Mouse (Mus musculus): ENCODE measurements around the gene Ifitm1.

Gene Ifitm1

GRCm38 (mm10) chr7:140966921-140967320 is at the start of gene Ifitm1:
TSS of gene Ifitm1 (plus strand) at chr7:140967221.
- no peak for DNase-seq

DNA sequence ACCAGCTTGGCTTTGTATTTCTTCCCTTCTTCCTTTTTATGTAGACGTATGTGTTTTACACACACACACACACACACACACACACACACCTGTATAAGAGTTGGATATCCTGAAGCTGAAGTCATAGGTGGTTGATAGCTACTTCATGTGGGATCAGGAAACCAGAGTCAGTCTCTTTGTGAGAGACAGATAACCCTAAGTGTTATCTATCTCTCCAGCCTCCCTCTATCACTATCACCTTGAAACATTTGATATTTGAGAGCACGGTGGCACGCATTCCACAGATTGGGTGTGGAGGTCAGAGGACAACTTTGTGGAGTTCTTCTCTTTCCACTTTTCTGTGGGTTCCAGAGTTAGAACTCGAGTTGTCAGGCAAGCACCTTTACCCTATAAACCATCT is 47.1 kb upstream of the Ifitm1 start:
- no peak for DNase-seq

DNA sequence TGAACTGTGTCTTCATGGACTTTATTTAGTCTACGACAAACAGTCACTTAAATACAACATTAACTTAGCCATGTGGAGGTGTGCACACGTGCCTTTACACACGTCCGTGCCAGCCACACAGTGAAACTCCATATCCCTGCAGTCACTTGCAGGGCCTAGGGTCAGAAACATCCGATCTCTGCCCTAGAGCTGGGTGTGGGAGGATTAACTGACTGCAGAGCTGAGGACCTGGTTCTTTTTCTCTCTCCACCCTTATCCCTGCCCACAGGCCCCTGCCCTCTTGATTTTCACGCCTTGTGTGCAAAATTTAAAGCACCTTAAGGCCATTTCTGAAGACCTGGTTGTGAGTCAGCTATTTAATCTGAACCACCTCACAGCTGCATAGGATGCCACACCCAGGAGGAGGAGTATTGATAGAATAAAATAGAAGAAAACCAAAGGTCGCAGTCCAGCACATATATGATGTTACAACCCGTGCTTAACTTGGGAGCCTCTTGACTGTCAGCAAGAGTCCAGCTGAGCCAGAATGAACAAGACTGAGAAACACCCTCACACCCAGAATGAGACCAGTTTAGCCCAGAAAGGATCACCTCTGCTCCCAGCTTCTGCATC is 46.5 kb upstream of the Ifitm1 start, which contains the start of gene Nlrp6:
Gene Nlrp6, plus strand, starts transcription at position 485 of the 612 bp plus-strand sequence.
- no peak for DNase-seq

DNA sequence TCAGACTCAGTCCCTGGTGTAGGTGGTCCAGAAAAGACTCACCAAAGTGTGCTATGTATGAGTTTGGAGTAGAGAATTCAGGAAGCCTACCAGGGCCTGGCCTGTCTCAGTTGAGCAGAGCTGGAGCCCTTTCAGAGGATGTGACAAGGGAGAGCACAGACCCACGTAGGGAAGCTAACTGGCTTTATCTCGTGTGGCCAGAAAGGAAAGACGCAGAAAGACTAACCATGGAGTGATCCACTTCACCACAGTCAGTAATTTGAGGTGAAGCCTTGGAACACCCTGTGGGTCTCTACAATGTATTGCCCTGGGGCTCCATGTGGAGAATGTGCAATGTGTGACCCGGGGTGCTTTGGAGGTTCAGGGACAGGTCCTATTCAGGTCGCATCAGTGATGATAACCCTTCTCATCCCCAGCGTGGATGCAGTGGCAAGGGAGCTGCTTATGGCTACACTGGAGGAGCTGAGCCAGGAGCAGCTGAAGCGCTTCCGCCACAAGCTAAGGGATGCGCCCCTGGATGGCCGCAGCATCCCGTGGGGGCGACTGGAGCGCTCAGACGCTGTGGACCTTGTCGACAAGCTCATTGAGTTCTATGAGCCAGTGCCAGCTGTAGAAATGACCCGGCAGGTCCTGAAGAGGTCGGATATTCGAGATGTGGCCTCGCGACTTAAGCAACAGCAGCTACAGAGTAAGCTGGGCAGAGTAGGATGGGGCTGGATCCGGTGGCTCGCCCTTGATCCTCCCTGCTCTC is 45.6 kb upstream of the Ifitm1 start:
- DNase-seq, result no peak

DNA sequence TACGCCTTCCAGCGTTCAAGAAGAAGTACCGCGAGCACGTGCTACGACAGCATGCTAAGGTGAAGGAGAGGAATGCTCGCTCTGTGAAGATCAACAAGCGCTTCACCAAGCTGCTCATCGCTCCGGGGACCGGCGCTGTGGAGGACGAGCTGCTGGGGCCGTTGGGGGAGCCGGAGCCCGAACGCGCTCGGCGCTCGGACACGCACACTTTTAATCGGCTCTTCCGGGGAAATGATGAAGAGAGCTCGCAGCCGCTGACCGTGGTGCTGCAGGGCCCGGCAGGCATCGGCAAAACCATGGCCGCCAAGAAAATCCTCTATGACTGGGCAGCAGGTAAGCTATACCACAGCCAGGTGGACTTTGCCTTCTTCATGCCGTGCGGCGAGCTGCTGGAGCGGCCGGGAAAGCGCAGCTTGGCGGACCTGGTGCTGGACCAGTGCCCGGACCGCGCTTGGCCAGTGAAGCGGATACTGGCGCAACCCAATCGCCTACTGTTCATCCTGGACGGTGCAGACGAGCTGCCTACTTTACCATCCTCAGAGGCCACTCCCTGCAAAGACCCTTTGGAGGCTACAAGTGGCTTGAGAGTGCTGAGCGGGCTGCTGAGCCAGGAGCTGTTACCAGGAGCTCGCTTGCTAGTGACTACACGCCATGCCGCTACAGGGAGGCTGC is 44.5 kb upstream of the Ifitm1 start:
- DNase-seq, result peak; percentile 32

DNA sequence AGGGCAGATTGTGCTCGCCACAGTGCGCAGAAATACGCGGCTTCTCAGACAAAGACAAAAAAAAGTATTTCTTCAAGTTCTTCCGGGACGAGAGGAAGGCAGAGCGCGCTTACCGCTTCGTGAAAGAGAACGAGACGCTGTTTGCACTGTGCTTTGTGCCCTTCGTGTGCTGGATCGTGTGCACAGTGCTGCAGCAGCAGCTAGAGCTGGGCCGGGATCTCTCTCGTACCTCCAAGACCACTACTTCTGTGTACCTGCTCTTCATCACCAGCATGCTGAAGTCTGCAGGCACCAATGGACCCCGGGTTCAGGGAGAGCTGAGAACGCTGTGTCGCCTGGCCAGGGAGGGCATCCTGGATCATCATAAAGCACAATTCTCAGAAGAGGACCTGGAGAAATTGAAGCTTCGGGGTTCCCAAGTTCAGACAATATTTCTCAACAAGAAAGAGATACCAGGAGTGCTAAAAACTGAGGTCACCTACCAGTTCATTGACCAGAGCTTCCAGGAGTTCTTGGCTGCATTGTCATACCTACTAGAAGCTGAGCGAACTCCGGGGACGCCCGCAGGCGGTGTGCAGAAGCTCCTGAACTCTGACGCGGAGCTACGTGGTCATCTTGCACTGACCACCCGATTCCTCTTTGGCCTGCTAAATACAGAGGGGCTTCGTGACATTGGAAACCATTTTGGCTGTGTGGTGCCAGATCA is 43.8 kb upstream of the Ifitm1 start:
- no peak for DNase-seq

GRCm38 (mm10) chr7:140927181-140927580 is 39.8 kb upstream of the Ifitm1 start:
- no peak for DNase-seq

GRCm38 (mm10) chr7:140938436-140938835 is 28.6 kb upstream of the Ifitm1 start:
- DNase-seq, result no peak

DNA sequence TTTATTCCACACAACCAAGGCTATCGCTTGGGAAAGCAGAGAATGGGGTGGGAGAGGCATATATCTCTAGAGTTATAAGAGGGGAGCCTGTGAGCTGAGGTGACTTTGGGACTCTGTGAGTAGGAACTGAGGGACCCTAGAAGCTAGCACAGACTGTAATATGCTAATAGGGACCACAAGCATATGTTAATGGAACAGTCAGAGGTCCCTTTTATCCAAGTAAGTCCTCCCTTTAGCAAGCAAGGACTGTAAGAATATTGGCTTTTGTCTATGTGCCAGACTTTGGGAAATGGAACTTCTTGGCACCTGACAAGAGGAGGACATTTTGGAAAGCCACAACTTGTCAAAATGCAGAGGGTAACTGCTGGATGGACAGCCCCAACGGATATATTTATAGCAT is 28.1 kb upstream of the Ifitm1 start:
- no peak for DNase-seq

DNA sequence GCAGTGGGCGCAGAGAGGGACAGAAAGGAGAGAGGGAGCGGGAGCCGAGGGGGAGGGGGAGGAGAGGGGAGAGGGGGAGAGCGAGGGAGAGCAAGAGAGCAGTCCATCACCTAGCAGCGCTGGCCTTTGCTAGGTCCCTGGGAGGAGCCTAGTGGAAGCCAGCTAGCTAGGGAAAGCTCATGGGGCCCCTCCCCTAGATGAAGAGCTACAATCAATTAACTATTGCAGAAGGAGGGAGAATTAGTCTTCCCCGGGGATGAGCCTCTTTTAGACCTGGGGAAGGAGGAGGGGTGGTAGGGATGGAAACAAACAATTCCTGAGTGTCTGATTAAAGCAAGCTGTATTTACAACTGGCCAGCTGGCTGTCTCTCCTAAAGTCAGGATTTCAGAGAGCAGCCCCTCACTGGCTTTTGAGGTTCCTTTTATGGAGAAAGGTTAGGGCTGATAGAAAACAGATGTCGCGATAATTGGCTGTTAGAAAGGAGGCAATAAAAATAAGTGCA is 27.3 kb upstream of the Ifitm1 start:
- DNase-seq, result peak; percentile 71

- peak; percentile 94 for DNase-seq
These were observed 25.6 kb upstream of the Ifitm1 start, which contains the start of gene Pgghg for GRCm38 (mm10) chr7:140941222-140942051. TSS of gene Pgghg (plus strand) at chr7:140941391.

DNA sequence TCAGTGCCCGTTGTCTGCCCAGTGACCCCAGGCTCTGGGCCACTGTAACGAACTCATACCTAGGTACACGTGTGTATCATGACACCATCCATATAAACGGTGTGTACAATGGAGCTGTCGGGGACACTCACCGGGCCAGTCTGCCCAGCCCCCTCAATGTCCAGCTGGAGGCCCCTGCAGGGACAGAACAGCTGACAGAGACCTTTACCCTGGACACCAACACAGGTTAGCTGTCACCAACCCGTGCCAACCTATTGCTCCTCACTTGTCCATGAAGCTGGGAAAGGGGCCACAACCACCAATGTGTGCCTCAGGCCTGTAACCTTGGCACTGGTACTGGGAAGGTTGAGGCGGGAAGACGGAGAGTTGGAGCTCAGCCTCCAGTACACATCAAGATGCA is 24.7 kb upstream of the Ifitm1 start:
- DNase-seq, result no peak

DNA sequence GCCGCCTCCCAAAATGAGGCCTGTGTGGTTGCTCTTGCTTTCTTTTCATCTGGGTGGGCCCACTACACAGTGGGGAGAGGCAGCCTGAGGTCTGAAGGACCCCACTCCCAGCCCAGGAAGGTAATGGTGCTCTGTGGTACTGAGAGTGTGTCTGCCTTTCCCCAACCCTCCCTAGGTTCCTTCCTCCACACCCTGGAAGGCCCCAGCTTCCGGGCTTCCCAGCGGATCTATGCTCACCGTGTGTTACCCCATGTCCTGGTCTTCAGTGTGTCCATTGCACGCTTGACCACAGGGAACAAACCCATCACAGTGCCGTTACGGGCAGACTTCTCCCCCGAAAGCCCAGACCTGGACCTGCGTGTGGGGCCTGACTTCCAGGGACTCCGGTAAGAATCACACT is 24.2 kb upstream of the Ifitm1 start:
- DNase-seq, result no peak

GRCm38 (mm10) chr7:140943356-140943755 is 23.7 kb upstream of the Ifitm1 start:
- DNase-seq, result no peak

DNA sequence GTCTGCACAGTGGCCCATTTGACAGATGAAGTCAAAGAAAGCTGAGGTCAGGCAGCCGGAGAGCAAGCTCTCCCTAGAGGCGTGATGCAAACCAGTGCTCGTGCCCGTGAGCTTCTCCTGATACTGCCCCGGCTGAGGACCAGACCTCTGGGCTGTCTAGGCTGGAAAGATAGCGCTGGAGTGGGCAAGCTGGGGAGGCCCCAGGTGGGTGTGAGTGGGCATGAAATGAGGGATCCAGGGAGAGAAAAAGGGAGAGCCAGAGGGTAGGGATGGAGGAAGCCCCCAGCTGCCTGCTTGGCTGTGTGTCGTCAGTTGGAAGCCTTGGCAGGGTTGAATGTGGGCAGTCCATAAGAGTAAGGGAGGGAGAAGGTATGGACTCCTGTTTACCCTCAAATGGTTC is 22.8 kb upstream of the Ifitm1 start:
- no peak for DNase-seq

GRCm38 (mm10) chr7:140945247-140945646 is 21.8 kb upstream of the Ifitm1 start:
- no peak for DNase-seq

DNA sequence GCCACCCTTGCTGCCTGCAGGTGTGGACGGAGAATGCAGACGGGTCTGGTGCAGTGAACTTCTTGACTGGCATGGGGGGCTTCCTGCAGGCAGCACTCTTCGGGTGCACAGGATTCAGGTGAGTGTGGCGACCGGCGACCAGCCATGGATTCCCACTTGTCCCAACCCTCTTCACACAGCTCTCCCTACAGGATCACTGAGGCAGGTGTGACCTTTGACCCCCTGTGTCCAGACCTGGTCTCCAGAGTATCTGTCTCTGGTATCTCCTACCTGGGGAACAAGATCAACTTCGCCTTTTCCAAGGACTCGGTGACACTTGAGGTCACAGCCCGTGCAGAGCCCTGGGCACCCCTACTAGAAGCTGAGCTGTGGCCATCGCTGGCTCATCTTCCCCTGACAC is 20.7 kb upstream of the Ifitm1 start:
- DNase-seq, result no peak

DNA sequence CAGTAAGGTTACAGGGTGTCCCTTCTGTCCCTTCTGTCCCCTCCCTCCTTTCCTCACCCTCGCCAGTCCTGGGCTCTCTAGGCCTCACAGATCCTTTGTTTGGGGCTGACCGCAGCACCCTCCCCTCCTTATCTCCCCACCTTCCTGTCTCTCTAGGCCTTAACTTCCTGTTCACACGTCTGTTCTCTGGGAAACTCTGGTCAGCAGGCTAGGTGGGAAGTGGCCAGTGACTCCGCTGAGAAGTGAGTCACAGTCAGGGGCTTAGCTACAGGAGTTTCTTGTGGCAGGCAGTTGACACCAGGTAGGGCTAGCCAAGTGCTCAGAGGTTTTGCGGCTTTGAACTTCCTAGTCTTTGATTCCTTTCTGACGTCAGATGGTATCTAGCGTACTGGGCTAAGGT is 20.0 kb upstream of the Ifitm1 start:
- peak; percentile 56 for DNase-seq

- no peak for DNase-seq
These were observed 18.9 kb upstream of the Ifitm1 start for GRCm38 (mm10) chr7:140948161-140948560.

DNA sequence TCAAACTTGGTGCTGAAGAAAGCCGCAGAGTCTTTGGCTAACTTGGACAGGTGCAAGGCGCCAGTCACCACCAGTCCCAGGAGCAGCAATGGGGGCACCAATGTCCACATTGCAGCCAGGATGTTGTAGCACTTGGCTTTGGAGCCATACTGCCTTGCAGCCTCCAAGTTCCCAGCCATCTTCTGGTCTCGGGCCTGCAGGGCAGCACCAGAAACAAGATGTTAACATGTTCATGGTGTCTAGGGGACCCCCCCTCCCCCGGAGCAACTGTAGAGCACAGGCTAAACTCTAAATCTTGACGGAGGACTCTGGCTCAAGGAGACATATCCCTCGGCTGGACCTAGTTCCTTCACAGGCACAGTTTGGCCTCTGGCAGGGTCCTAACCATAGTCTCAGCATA is 17.8 kb upstream of the Ifitm1 start:
- DNase-seq, result no peak

GRCm38 (mm10) chr7:140949824-140950530 is 17.0 kb upstream of the Ifitm1 start, which contains the start of gene Ifitm5:
TSS of gene Ifitm5 (minus strand) at chr7:140950291.
- no peak for DNase-seq
